8 mouse cellular contexts compared by ENCODE assay signal in genomic region chr7:125747316-125747690, GRCm38 (mm10). TPM values are rescaled to one million over a fixed set of nuclear protein-coding genes. Genes with fewer than 3 reads are reported as not detected.
DNase-seq lines count a peak whose midpoint lies in the region.

No protein-coding gene starts in this region.

- DNase-seq in adrenal gland, postnatal 14 days, result peak; percentile 36
- DNase-seq in adrenal gland, adult 8-10 months, result no peak
- peak; percentile 20 for DNase-seq in left cerebral cortex, postnatal 4 days
- no peak for DNase-seq in left cerebral cortex, postnatal 25 days (ENCODE audit: low spot score in 2 of 2)
- DNase-seq in c-Kit-positive CD71-positive TER-119-negative erythroid progenitor cells, embryonic 14.5 days (ENCODE audit: low read depth), result peak; percentile 21
- DNase-seq in mesoderm, embryonic 11.5 days (ENCODE audit: low read depth, low spot score), result peak; percentile 23
- DNase-seq in right cerebral cortex, postnatal 14 days, result no peak
- no peak for DNase-seq in testis, postnatal 14 days (ENCODE audit: low spot score)

- intact Hi-C loops in left cerebral cortex, postnatal 4 days (cut with DNase I), result no loop called here
- intact Hi-C loops in left cerebral cortex, postnatal 25 days (cut with DNase I), result loop anchor here (5.0 kb wide), 1 partner anchor 335 kb away; the partner anchor contains the start of gene Gsg1l

RNA-seq across cellular contexts. Expression of gene D430042O09Rik, which starts 39.6 kb away (rescaled TPM):
- 16.6 and 16.7 TPM in 2 replicates for total RNA-seq in adrenal gland, postnatal 14 days (2021)
- 10 to 100 TPM; 29.6 to 39.5 (median 34.4) TPM for total RNA-seq in adrenal gland, adult 8-10 months (2022)
- total RNA-seq in left cerebral cortex, postnatal 4 days (2021), result 10 to 100 TPM; 24.3 to 27.5 TPM
- 10 to 100 TPM; 21.8 to 31.6 TPM for total RNA-seq in left cerebral cortex, postnatal 25 days (2021)

RNA-seq across cellular contexts. Expression of gene Gtf3c1, which starts 39.7 kb away (rescaled TPM):
- total RNA-seq in adrenal gland, postnatal 14 days (2021), result 61.0 and 66.2 TPM in 2 replicates
- 10 to 100 TPM; 72.8 to 86.8 (median 78.4) TPM for total RNA-seq in adrenal gland, adult 8-10 months (2022)
- 10 to 100 TPM; 87.1 to 93.0 TPM for total RNA-seq in left cerebral cortex, postnatal 4 days (2021)
- total RNA-seq in left cerebral cortex, postnatal 25 days (2021), result 100 to 1,000 TPM in 1 of 2 experiments, 10 to 100 TPM in 1; 96.8 to 101 TPM

Comparison
In these comparisons a context has a peak if more than half of its experiments do, and no peak if none do; other contexts are left out.
1. DNase-seq: peak in adrenal gland, postnatal 14 days (single experiment), left cerebral cortex, postnatal 4 days (single experiment), c-Kit-positive CD71-positive TER-119-negative erythroid progenitor cells, embryonic 14.5 days (single experiment) and mesoderm, embryonic 11.5 days (single experiment); none in adrenal gland, adult 8-10 months (single experiment), left cerebral cortex, postnatal 25 days (0 of 2), right cerebral cortex, postnatal 14 days (single experiment) and testis, postnatal 14 days (single experiment).